Mouse (Mus musculus) kidney, postnatal 0 days (tissue): ENCODE results near the gene Sult1b1. TPM values are rescaled to one million over a fixed set of nuclear protein-coding genes. Genes with fewer than 3 reads are reported as not detected.
"Not testable (repeated sequence)": the region's sequence is repeated elsewhere in the genome, so short reads cannot be mapped to it uniquely, and the experiment has no call there.

ENCODE experiments used
- ATAC-seq: fragments of 200-750 bp; cut with Nextera tagmentation; replicated peaks from 2 replicates; pipeline ENCODE4 v1.8.0; 2017; ENCODE audit warnings: low read depth, moderate number of reproducible peaks, moderate TSS enrichment, moderate library complexity; ENCODE audit not compliant: low FRiP score
- DNase-seq: peaks from one replicate; pipeline ENCODE4 v3.0.0-alpha.2; 2016; ENCODE audit warnings: low spot score
- H3K27ac ChIP-seq: fragments of 300-500 bp; sonication (generic); 2 replicates; pipeline ENCODE4 v1.5.1; 2014; ENCODE audit warnings: mild to moderate bottlenecking
- H3K27me3 ChIP-seq: fragments of 300-500 bp; sonication (generic); 2 replicates; pipeline ENCODE4 v1.6.1; 2014; ENCODE audit warnings: low read length, mixed read lengths; ENCODE audit not compliant: insufficient read depth
- H3K36me3 ChIP-seq: fragments of 300-500 bp; sonication (generic); 2 replicates; pipeline ENCODE4 v1.6.1; 2014; ENCODE audit warnings: low read length, mixed read lengths; ENCODE audit not compliant: insufficient read depth
- H3K4me1 ChIP-seq: fragments of 300-500 bp; sonication (generic); replicated peaks from 2 replicates; pipeline ENCODE4 v1.6.1; 2014; ENCODE audit warnings: antibody characterized with exemption, low read length, mixed read lengths; ENCODE audit not compliant: insufficient read depth
- H3K4me2 ChIP-seq: fragments of 300-500 bp; sonication (generic); 2 replicates; pipeline ENCODE4 v1.6.1; 2014; ENCODE audit warnings: mild to moderate bottlenecking, low read length, moderate library complexity, mixed read lengths
- H3K4me3 ChIP-seq: fragments of 300-500 bp; sonication (generic); replicated peaks from 2 replicates; pipeline ENCODE4 v1.5.1; 2014; ENCODE audit warnings: low read depth, low read length
- H3K9ac ChIP-seq: fragments of 300-500 bp; sonication (generic); 2 replicates; pipeline ENCODE4 v1.6.1; 2014; ENCODE audit warnings: low read depth, low read length
- H3K9me3 ChIP-seq: fragments of 300-500 bp; sonication (generic); replicated peaks from 2 replicates; pipeline ENCODE4 v1.6.1; 2016; ENCODE audit warnings: low read length, inconsistent platforms, mixed read lengths
- CTCF ChIP-seq: IDR thresholded peaks from 2 replicates; pipeline ENCODE4 v1.5.1; 2016; ENCODE audit warnings: antibody characterized with exemption, low read depth, mild to moderate bottlenecking, moderate library complexity
- WGBS: fragments of 180-500 bp; shearing (Covaris S2); extraction: QIAGEN DNeasy Blood & Tissue Kit; methylation state at CpG from one replicate; pipeline ENCODE4 v1.1.7; 2014; 5-methylcytosine and 5-hydroxymethylcytosine counted together
- polyA plus RNA-seq: library from polyadenylated mRNA; unstranded; fragments of >200 nt; fragmentation: Nextera tagmentation; extraction: Ambion mirVana; gene quantifications from 2 replicates; pipeline ENCODE4 v1.2.1, GENCODE M21; 2015

Gene Sult1b1
- polyA plus RNA-seq, 1 experiment from 2014 or later: 8.0 TPM

DNA sequence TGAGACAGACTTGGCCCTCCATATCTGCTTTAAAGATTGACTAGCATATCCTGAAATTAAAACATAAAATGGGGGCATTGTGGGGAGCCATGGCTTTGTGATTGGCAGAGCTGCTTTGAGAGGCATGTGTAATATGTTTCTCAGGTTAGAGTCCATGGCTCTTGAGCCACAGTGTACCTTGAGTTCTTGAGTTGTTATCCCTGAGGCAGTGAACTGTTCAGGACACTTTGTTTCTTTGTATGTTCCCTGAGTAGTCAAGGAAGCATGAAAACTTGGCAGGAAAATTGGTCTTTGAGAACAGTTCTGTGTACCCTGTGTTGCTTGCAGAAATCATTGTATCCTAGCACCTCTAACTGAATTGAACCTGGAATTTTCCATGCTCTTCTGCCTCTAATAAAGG lies 25.0 kb upstream of the Sult1b1 start:
- peak overlapping the region; percentile 34; the same call in 1 of the 2 replicates for H3K27ac ChIP-seq
- ATAC-seq (peak; percentile 94), DNase-seq (peak; percentile 18)
- H3K9me3 ChIP-seq: no peaks in the 10 kb centered on the region
- no peaks in the 10 kb centered on the region for H3K27me3 ChIP-seq
- no peaks in the 10 kb centered on the region for H3K4me1 ChIP-seq
- no peak overlapping the region for H3K9ac ChIP-seq
- no peak for TF ChIP-seq CTCF
- no peaks in the 10 kb centered on the region for H3K36me3 ChIP-seq
- H3K4me2 ChIP-seq: no peak overlapping the region
- no peak overlapping the region for H3K4me3 ChIP-seq

DNA sequence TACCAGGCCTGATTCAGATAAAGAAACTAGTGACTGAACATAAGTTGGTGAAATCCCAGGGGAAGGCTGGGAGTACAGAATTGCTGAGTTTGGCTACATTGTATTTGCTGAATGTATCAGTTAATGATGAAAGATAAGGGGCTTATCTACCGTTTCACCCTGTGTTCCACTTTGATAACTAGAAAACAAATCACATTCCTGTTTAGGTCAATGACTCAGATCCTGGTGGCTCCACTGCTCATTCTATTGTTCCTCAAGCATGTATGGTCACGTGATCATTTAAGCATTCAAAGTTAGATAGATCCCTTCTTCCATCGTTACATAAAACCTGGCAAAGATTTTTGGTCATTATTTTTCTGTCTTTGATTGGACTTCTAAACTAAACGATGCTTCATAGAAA lies 24.5 kb upstream of the Sult1b1 start:
- Histone ChIP-seq H3K27me3 (no peaks in the 10 kb centered on the region), H3K4me3 (no peak overlapping the region), H3K9ac (no peak overlapping the region), H3K36me3 (no peaks in the 10 kb centered on the region), H3K9me3 (no peaks in the 10 kb centered on the region), H3K4me2 (no peak overlapping the region), H3K27ac (peak overlapping the region; percentile 34; the same call in 1 of the 2 replicates), H3K4me1 (no peaks in the 10 kb centered on the region)
- WGBS: 63% methylated on average over 4 of the region's 4 CpGs
- DNase-seq (no peak), ATAC-seq (no peak)
- no peak for TF ChIP-seq CTCF

DNA sequence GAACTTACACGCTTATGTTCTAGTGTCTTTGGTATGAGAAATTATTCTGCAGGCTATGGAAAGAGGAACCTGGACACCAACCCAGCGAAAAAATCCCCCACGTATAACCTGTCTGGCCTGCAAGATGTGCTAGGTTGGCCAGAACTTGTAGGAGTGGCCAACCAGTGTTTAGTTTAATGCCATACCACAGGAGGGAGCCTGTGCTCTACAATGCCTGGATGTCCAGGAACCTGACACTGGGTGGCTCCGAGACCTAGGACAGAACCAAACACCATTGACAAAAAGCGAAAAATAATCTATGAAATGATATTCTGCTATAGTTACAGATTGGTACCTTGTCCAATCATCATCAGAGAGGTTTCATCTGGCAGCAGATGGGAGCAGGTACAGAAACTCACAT lies 22.1 kb upstream of the Sult1b1 start:
- H3K27ac ChIP-seq: no peak overlapping the region
- no peak overlapping the region for H3K4me2 ChIP-seq
- no peaks in the 10 kb centered on the region for H3K9me3 ChIP-seq
- no peaks in the 10 kb centered on the region for H3K27me3 ChIP-seq
- no peak overlapping the region for H3K9ac ChIP-seq
- ATAC-seq (no peak; the same call in 1 of the 2 replicates), DNase-seq (no peak)
- no peak overlapping the region for H3K4me3 ChIP-seq
- no peaks in the 10 kb centered on the region for H3K36me3 ChIP-seq
- WGBS: 72% methylated on average over 5 of the region's 5 CpGs
- TF ChIP-seq CTCF: peak; percentile 45; the same call in 1 of the 2 replicates
- H3K4me1 ChIP-seq: no peaks in the 10 kb centered on the region

DNA sequence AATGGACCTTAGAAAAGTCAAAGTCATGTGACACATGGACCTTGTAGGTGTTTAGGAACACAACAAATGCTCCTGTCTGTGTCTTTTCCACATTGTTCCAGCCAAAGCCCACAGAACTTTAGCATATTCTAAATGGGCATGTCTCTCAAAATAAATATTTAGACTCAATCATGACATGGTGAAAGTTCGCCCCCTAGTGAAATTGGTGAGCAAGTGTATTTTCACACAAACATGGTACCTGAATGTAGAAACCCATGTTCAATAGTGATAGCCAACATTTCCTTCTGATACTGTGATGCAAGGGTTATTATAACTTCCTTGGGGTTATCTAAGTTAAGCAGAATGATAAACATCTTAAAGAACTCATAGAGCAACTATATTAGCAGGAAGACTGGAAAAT lies 12.9 kb upstream of the Sult1b1 start:
- WGBS: 26% methylated on average over 1 of the region's 1 CpGs
- Histone ChIP-seq H3K4me2 (no peak overlapping the region), H3K27ac (no peak overlapping the region), H3K36me3 (no peaks in the 10 kb centered on the region), H3K4me3 (no peak overlapping the region), H3K9me3 (no peaks in the 10 kb centered on the region), H3K4me1 (no peaks in the 10 kb centered on the region), H3K9ac (no peak overlapping the region), H3K27me3 (no peaks in the 10 kb centered on the region)
- peak; percentile 12 for DNase-seq
- peak; percentile 53 for TF ChIP-seq CTCF
- ATAC-seq: no peak

DNA sequence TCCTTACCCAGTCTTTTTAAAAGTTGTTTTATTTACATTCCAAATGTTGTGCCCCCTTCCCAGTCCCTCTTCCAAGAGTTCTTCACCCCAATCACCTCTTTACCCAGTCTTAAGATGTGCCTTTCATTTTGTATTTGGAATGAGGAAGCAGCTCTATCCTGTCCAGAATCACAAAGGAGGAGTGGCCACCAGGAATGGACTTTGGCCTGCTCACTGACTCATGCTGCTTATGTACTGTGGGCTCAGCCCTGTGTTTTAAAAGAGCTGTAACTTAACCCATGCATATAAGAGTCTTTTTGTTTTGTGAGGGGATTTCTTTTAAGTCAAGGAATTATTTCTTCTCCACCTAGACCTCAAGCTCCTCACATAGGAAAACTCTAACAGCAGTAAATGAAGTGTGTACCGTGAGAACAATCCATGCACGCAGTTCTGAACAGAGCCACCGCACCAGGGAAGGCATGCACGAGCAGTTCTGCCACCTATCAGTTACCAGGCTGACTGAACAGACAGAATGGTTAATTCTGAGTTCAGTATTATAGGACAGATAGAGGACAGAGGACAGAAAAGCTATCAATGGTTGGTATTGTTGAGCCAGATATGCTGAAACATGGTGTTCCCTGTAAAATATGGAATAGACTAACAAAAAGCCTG lies 1.9 kb downstream of the Sult1b1 start:
- H3K36me3 ChIP-seq: no peaks in the 10 kb centered on the region
- H3K9ac ChIP-seq: no peak overlapping the region
- no peaks in the 10 kb centered on the region for H3K27me3 ChIP-seq
- H3K4me2 ChIP-seq: no peak overlapping the region
- H3K9me3 ChIP-seq: no peaks in the 10 kb centered on the region
- DNase-seq (peak; percentile 50), ATAC-seq (peak; percentile 97)
- no peak overlapping the region for H3K4me3 ChIP-seq
- no peak for TF ChIP-seq CTCF
- no peaks in the 10 kb centered on the region for H3K4me1 ChIP-seq
- H3K27ac ChIP-seq: 0 out of 2 replicates have a peak overlapping the region, but pooled peaks have one; percentile 3
- 57% methylated on average over 4 of the region's 4 CpGs for WGBS

DNA sequence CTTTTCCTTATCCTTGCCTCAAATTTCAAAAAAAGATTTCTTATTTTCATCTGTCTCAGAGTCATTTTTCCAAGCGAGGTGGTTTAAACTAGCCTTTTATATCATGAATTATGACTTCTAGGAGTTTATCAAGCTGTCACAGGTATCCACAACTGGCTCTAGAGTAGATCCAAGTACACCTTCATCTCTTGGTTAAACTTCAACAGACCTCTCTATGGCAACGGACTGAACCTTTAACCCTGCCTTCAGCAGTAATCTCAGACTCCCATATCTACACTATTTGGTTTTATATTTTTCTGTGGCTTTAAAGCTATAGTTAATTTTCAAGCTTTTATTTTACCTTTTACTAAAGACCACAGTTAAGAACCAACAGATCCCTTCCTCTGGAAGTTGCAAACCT lies 5.7 kb downstream of the Sult1b1 start:
- TF ChIP-seq CTCF: no peak
- H3K27ac ChIP-seq: peak overlapping the region; percentile 54
- H3K9ac ChIP-seq: no peak overlapping the region
- no peak overlapping the region for H3K4me3 ChIP-seq
- DNase-seq: peak; percentile 33
- H3K36me3 ChIP-seq: no peaks in the 10 kb centered on the region
- no peaks in the 10 kb centered on the region for H3K4me1 ChIP-seq
- ATAC-seq: 0 out of 2 replicates have a peak, but pooled peaks have one; percentile 59
- 46% methylated on average over 2 of the region's 2 CpGs for WGBS
- H3K4me2 ChIP-seq: no peak overlapping the region
- no peaks in the 10 kb centered on the region for H3K9me3 ChIP-seq
- no peaks in the 10 kb centered on the region for H3K27me3 ChIP-seq

DNA sequence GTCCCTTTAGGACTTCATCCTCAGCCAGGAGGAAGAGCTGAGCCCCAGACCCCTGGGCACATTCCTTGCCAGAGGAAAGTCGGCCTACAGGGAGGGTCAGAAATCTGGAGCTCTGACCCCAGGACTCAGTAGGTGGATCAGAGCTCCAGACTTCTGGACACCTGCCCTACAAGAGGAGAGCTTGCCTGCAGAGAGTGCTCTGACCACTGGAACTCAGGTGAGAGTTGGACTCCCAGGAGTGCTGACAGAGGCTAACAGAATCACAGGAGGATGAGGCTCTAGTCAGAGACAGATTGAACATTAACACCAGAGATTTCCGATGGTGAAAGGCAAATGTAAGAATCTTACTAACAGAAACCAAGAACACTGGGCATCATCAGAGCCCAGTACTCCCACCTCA lies 14.4 kb downstream of the Sult1b1 start:
- ATAC-seq, H3K4me1 ChIP-seq, H3K4me2 ChIP-seq, H3K9ac ChIP-seq, DNase-seq, H3K36me3 ChIP-seq, H3K4me3 ChIP-seq, H3K27ac ChIP-seq, H3K9me3 ChIP-seq, H3K27me3 ChIP-seq: not testable (repeated sequence)
- 88% methylated on average over 2 of the region's 2 CpGs for WGBS
